Mouse (Mus musculus) megakaryocyte, embryonic 14.5 days (primary cell): ENCODE results near the gene Gpr137.

ENCODE experiments used
- FLI1 ChIP-seq: IDR thresholded peaks from 2 replicates; pipeline ENCODE4 v1.6.1; 2012; ENCODE audit warnings: low read length, inconsistent platforms, mixed read lengths
- GATA1 ChIP-seq: IDR thresholded peaks from 3 replicates; pipeline ENCODE4 v1.6.1; 2012; ENCODE audit warnings: mixed read lengths, low read length, inconsistent platforms, borderline replicate concordance

DNA sequence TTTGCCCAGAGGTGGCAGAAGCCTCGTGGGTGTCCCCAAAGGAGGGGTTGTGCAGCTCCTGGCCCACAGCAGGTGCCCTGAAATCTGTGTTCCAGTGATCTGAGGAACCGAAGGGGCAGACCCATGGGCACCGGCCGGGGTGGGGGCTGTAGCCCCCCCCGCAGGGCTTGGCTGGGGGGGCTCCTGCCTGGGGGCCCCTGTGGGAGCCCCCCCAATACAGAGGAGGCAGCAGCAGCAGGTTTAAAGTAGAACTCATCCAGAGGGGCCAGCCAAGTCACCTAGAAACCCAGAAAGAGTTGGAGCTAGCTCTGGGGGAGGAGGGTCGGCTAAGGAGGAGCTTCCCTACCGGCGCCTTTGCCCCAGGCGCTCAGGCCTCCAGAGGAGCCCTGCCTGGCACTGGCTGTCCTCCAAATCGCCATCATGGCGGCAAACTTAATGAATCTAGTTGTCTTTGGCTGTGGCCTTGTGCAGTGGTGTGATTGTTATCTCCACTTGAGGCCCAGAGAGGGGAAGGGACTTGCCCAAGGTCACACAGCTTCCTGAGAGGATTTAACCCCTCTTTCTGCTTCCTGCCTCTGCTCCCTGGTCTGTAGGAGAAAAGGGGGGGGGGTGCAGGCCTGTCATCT, 28.3 kb upstream of the Gpr137 start:
- TF ChIP-seq GATA1 (no peak), FLI1 (no peak)
